ENCODE assay signal across 11 mouse cellular contexts in the genomic region with DNA sequence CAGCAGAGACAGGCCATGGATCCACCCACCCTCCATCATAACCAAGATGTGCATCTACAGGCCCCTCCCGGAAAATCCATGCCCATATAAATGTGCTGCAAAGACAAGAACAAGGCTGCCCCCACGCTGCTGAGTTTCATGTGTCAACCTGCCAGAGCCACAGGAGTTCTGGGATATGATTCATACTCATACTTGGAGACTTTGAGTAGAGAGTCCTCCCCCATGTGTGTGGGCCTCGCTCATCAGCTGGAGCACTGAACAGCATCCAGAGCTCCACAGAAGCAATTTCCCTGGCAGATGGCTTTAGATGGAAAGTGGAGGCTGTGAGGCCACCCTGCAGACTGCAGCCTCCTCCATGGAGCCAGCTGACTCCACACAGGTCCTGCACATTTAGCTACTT. TPM values are rescaled to one million over a fixed set of nuclear protein-coding genes. Genes with fewer than 3 reads are reported as not detected.
DNase-seq lines count a peak whose midpoint lies in the region; ATAC-seq lines count a peak whose summit lies in the region.
"Had no signal": no experiment of that assay in that cellular context is flagged by ENCODE, and none has a peak within 500 bp of the region (broad histone marks: within the 10 kb centered on the region; RNA-seq: fewer than 3 reads in every experiment).

No protein-coding gene starts in this region.

- no peak overlapping the region for H3K9ac ChIP-seq in limb, embryonic 15.5 days

- peak; percentile 95 for DNase-seq in heart, adult 11 months
- DNase-seq in heart, adult 8-10 months (ENCODE audit: low spot score) = no peak
- no peak for DNase-seq in embryonic facial prominence, embryonic 10.5 days (ENCODE audit: low spot score)
- DNase-seq in heart, postnatal 4 days = peak; percentile 44
- DNase-seq in spleen, adult 12 weeks (ENCODE audit: low spot score) = no peak
- DNase-seq in adrenal gland, postnatal 14 days = no peak
- no peak for DNase-seq in thymus, postnatal 0 days (ENCODE audit: low spot score)
- DNase-seq: gastrocnemius, postnatal 14 days; midbrain, embryonic 14.5 days had no signal

- WGBS in embryonic facial prominence, embryonic 10.5 days = 91% methylated on average over 3 of the region's 3 CpGs
- 62% methylated on average over 3 of the region's 3 CpGs for WGBS in limb, embryonic 15.5 days

- peaks cover 31% of the 10 kb centered on the region for H3K4me1 ChIP-seq in embryonic facial prominence, embryonic 10.5 days
- H3K4me1 ChIP-seq in limb, embryonic 15.5 days = peaks cover 57% of the 10 kb centered on the region

- H3K36me3 ChIP-seq in embryonic facial prominence, embryonic 10.5 days (replicated peaks) = no peaks in the 10 kb centered on the region
- no peaks in the 10 kb centered on the region for H3K36me3 ChIP-seq in limb, embryonic 15.5 days

- H3K4me3 ChIP-seq in embryonic facial prominence, embryonic 10.5 days = no peak overlapping the region
- H3K4me3 ChIP-seq in limb, embryonic 15.5 days = no peak overlapping the region

- H3K4me2 ChIP-seq in limb, embryonic 15.5 days = no peak overlapping the region

- no peak for ATAC-seq in limb, embryonic 15.5 days (ENCODE audit: insufficient number of reproducible peaks, low FRiP score, low TSS enrichment, low read depth)

- peaks cover 8% of the 10 kb centered on the region; the same call in 1 of the 2 replicates for H3K9me3 ChIP-seq in embryonic facial prominence, embryonic 10.5 days
- no peaks in the 10 kb centered on the region for H3K9me3 ChIP-seq in limb, embryonic 15.5 days

- peaks cover 19% of the 10 kb centered on the region for H3K27me3 ChIP-seq in embryonic facial prominence, embryonic 10.5 days (replicated peaks; ENCODE audit: low read depth, poor library complexity, severe bottlenecking)
- no peaks in the 10 kb centered on the region for H3K27me3 ChIP-seq in limb, embryonic 15.5 days

- peak overlapping the region; percentile 40; the same call in 1 of the 2 replicates for H3K27ac ChIP-seq in embryonic facial prominence, embryonic 10.5 days (replicated peaks)
- H3K27ac ChIP-seq in limb, embryonic 15.5 days = 0 out of 2 replicates have a peak overlapping the region, but pooled peaks have one; percentile 43

RNA-seq across cellular contexts. Expression of gene 1810010D01Rik, which starts 10.9 kb away (rescaled TPM):
- total RNA-seq in heart, adult 8-10 months (2022) = 1 to 10 TPM in 1 of 4 experiments, not detected in 3; 1.1 TPM
- polyA plus RNA-seq in embryonic facial prominence, embryonic 10.5 days (2016; fragmentation: Nextera tagmentation; extraction: Ambion mirVana) = 0.72 TPM in 1 of 2 replicates, not detected in the other
- total RNA-seq in heart, postnatal 4 days (2021) = under 1 TPM in 1 of 2 experiments, not detected in 1; 0.31 TPM
- polyA plus RNA-seq in limb, embryonic 15.5 days (2015; fragmentation: Nextera tagmentation; extraction: Ambion mirVana) = 0.48 and 0.82 TPM in 2 replicates
- not detected in 2 replicates for total RNA-seq in adrenal gland, postnatal 14 days (2021)
- polyA plus RNA-seq in thymus, postnatal 0 days (2015; fragmentation: Nextera tagmentation; extraction: Ambion mirVana) = 0.57 TPM in 1 of 2 replicates, not detected in the other
- total RNA-seq: CH12.LX had no signal

Comparison
In these comparisons a context has a peak if more than half of its experiments do, and no peak if none do; other contexts are left out.
1. DNase-seq: peak in heart, adult 11 months (single experiment) and heart, postnatal 4 days (single experiment); none in heart, adult 8-10 months (single experiment), embryonic facial prominence, embryonic 10.5 days (single experiment), spleen, adult 12 weeks (single experiment), adrenal gland, postnatal 14 days (single experiment) and thymus, postnatal 0 days (single experiment).